ENCODE assay signal across 9 mouse cellular contexts in the genomic region with DNA sequence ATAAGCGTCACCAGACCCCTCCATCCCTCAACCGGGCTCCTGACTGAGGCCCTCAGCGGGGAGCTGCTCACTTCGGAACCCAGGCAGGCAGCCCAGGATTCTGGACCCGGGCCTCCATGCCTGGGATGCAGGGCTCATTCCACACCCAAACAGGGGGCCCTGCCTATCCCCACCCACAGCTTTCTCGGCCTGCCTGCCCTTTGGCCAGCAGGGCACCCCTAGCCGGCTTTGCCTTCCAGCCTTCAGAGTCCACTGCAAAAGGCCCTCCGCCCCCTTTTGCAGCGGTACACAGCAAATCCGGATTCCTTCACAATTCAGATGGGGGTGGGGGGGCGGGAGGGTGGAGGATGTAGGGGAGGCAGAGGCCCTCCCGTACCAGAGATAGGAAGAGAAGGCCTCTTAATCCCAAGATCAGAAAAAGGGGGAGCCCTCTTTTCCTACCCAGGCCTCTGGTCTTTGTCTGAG. TPM values are rescaled to one million over a fixed set of nuclear protein-coding genes. Genes with fewer than 3 reads are reported as not detected.
DNase-seq lines count a peak whose midpoint lies in the region; ATAC-seq and TF ChIP-seq lines count a peak whose summit lies in the region.
"Had no signal": no experiment of that assay in that cellular context is flagged by ENCODE, and none has a peak within 500 bp of the region (broad histone marks: within the 10 kb centered on the region; RNA-seq: fewer than 3 reads in every experiment).

No protein-coding gene starts in this region.

- peak; percentile 97 for DNase-seq in heart, adult 11 months
- no peak for DNase-seq in heart, adult 9 months (ENCODE audit: low spot score in 2 of 2)
- no peak for DNase-seq in ES-E14 (ENCODE audit: low read depth, low spot score)
- DNase-seq in forebrain, embryonic 10.5 days (ENCODE audit: extremely low spot score, low spot score): peak; percentile 51
- peak; percentile 66 for DNase-seq in kidney, postnatal 0 days (ENCODE audit: low spot score)
- no peak for DNase-seq in urinary bladder, adult 2 months (ENCODE audit: low spot score)

- WGBS in forebrain, embryonic 10.5 days: 0% methylated on average over 12 of the region's 12 CpGs
- WGBS in kidney, postnatal 0 days: 10% methylated on average over 12 of the region's 12 CpGs
- 0% methylated on average over 12 of the region's 12 CpGs for WGBS in midbrain, embryonic 15.5 days

- peaks cover 9 to 22% of the 10 kb centered on the region in 2 experiments; a peak in 3 of 4 replicates for H3K4me1 ChIP-seq in ES-E14 (ENCODE audit: control insufficient read depth in 2 of 2, insufficient read depth in 2 of 2, low read length in 2 of 2, poor library complexity in 1 of 2)
- H3K4me1 ChIP-seq in forebrain, embryonic 10.5 days: peaks cover 71% of the 10 kb centered on the region
- peaks cover 19% of the 10 kb centered on the region for H3K4me1 ChIP-seq in kidney, postnatal 0 days (replicated peaks; ENCODE audit: insufficient read depth, low read length)
- H3K4me1 ChIP-seq in midbrain, embryonic 15.5 days: peaks cover 58% of the 10 kb centered on the region

- 0 out of 2 replicates have a peak, but pooled peaks cover 4% of the 10 kb centered on the region for H3K27me3 ChIP-seq in forebrain, embryonic 10.5 days (ENCODE audit: poor library complexity, severe bottlenecking)
- H3K27me3 ChIP-seq in kidney, postnatal 0 days (ENCODE audit: insufficient read depth, low read length): no peaks in the 10 kb centered on the region
- no peaks in the 10 kb centered on the region for H3K27me3 ChIP-seq in midbrain, embryonic 15.5 days (replicated peaks)
- H3K27me3 ChIP-seq: Patski had no signal

- no peak overlapping the region for H3K9ac ChIP-seq in ES-E14 (ENCODE audit: insufficient read depth, low read depth, low read length, poor library complexity, severe bottlenecking)
- H3K9ac ChIP-seq in kidney, postnatal 0 days (ENCODE audit: low read depth, low read length): peak overlapping the region; percentile 58
- peak overlapping the region; percentile 96 for H3K9ac ChIP-seq in midbrain, embryonic 15.5 days

- no peak overlapping the region for H3K27ac ChIP-seq in ES-E14 (ENCODE audit: insufficient read depth, low read depth, low read length, poor library complexity, severe bottlenecking)
- H3K27ac ChIP-seq in forebrain, embryonic 10.5 days: peak overlapping the region; percentile 97
- peak overlapping the region; percentile 85 for H3K27ac ChIP-seq in kidney, postnatal 0 days
- H3K27ac ChIP-seq in midbrain, embryonic 15.5 days: peak overlapping the region; percentile 88

- in situ Hi-C loops in ES-E14 (cut with MboI; ENCODE audit: low sequenced_read_pairs in 2 of 2, unreplicated experiment in 2 of 2): no loop called here

- no peak for ATAC-seq in kidney, postnatal 0 days (replicated peaks; ENCODE audit: low FRiP score, low read depth)
- peak; percentile 2 for ATAC-seq in midbrain, embryonic 15.5 days (replicated peaks)
- no peak for ATAC-seq in inflammation-experienced regulatory T-cells, adult 6 months
- ATAC-seq: Patski had no signal

- no peaks in the 10 kb centered on the region for H3K36me3 ChIP-seq in ES-E14 (ENCODE audit: control insufficient read depth, insufficient read depth, low read length, poor library complexity, severe bottlenecking)
- H3K36me3 ChIP-seq in forebrain, embryonic 10.5 days (replicated peaks): peaks cover 6% of the 10 kb centered on the region; the same call in 1 of the 2 replicates
- no peaks in the 10 kb centered on the region for H3K36me3 ChIP-seq in kidney, postnatal 0 days (ENCODE audit: insufficient read depth, low read length)
- H3K36me3 ChIP-seq in midbrain, embryonic 15.5 days (replicated peaks): no peaks in the 10 kb centered on the region

- H3K9me3 ChIP-seq in ES-E14 (ENCODE audit: control insufficient read depth, insufficient read depth, low read depth, low read length): no peaks in the 10 kb centered on the region
- H3K9me3 ChIP-seq in forebrain, embryonic 10.5 days: no peaks in the 10 kb centered on the region
- H3K9me3 ChIP-seq in kidney, postnatal 0 days (replicated peaks; ENCODE audit: low read length): no peaks in the 10 kb centered on the region
- H3K9me3 ChIP-seq in midbrain, embryonic 15.5 days: no peaks in the 10 kb centered on the region

- peak overlapping the region; percentile 66 to 72 for H3K4me3 ChIP-seq in ES-E14 (ENCODE audit: insufficient read depth in 1 of 2, low read depth in 1 of 2, low read length in 2 of 2, poor library complexity in 1 of 2, severe bottlenecking in 1 of 2)
- peak overlapping the region; percentile 85 for H3K4me3 ChIP-seq in forebrain, embryonic 10.5 days
- peak overlapping the region; percentile 53 for H3K4me3 ChIP-seq in kidney, postnatal 0 days (replicated peaks; ENCODE audit: low read depth, low read length)
- peak overlapping the region; percentile 91 for H3K4me3 ChIP-seq in midbrain, embryonic 15.5 days

- peak overlapping the region; percentile 95 for H3K4me2 ChIP-seq in kidney, postnatal 0 days (ENCODE audit: low read length)
- peak overlapping the region; percentile 96 for H3K4me2 ChIP-seq in midbrain, embryonic 15.5 days

- TF ChIP-seq CTCF in kidney, postnatal 0 days (IDR thresholded peaks at IDR 0.05; ENCODE audit: low read depth): no peak

TF ChIP-seq in ES-E14, 5 proteins besides CTCF, POLR2A, EP300 and RAD21:
- TF ChIP-seq CHD2 (IDR thresholded peaks at IDR 0.05; ENCODE audit: low read depth, low read length) (no peak), HCFC1 (IDR thresholded peaks at IDR 0.05; ENCODE audit: borderline replicate concordance, insufficient read depth, low read length) (no peak), MAFK (IDR thresholded peaks at IDR 0.05; ENCODE audit: insufficient read depth, low read depth, low read length) (no peak), ZC3H11A (IDR thresholded peaks at IDR 0.05; ENCODE audit: borderline replicate concordance, low read depth, low read length) (no peak), ZNF384 (IDR thresholded peaks at IDR 0.05; ENCODE audit: low read depth, low read length) (no peak)

RNA-seq across cellular contexts. Expression of gene Lrp1, which starts 1.0 kb away (rescaled TPM):
- total RNA-seq in ES-E14 (2012; rRNA removed): 69.6 and 91.4 TPM in 2 replicates
- polyA plus RNA-seq in forebrain, embryonic 10.5 days (2016; fragmentation: Nextera tagmentation; extraction: Ambion mirVana): 66.5 and 67.4 TPM in 2 replicates
- 42.6 and 44.5 TPM in 2 replicates for polyA plus RNA-seq in kidney, postnatal 0 days (2015; fragmentation: Nextera tagmentation; extraction: Ambion mirVana)
- 117 and 119 TPM in 2 replicates for polyA plus RNA-seq in midbrain, embryonic 15.5 days (2015; fragmentation: Nextera tagmentation; extraction: Ambion mirVana)
- 242 and 366 TPM in 2 replicates for polyA plus RNA-seq in urinary bladder, adult 2 months (2012; rRNA removed)
- 1 to 10 TPM in 1 of 3 experiments, under 1 TPM in 1, not detected in 1; 0.04 to 1.4 TPM for polyA plus RNA-seq in inflammation-experienced regulatory T-cells, adult 6 months (2017; shearing (Covaris generic))

RNA-seq across cellular contexts. Expression of gene Stat6, which starts 22.8 kb away (rescaled TPM):
- total RNA-seq in ES-E14 (2012; rRNA removed): 18.6 and 26.0 TPM in 2 replicates
- 7.3 and 7.7 TPM in 2 replicates for polyA plus RNA-seq in forebrain, embryonic 10.5 days (2016; fragmentation: Nextera tagmentation; extraction: Ambion mirVana)
- 26.2 and 27.0 TPM in 2 replicates for polyA plus RNA-seq in kidney, postnatal 0 days (2015; fragmentation: Nextera tagmentation; extraction: Ambion mirVana)
- 5.8 and 5.9 TPM in 2 replicates for polyA plus RNA-seq in midbrain, embryonic 15.5 days (2015; fragmentation: Nextera tagmentation; extraction: Ambion mirVana)
- 78.1 and 88.7 TPM in 2 replicates for polyA plus RNA-seq in urinary bladder, adult 2 months (2012; rRNA removed)
- polyA plus RNA-seq in inflammation-experienced regulatory T-cells, adult 6 months (2017; shearing (Covaris generic)): 100 to 1,000 TPM; 148 to 195 (median 176) TPM

RNA-seq across cellular contexts. Expression of gene Nemp1, which starts 46.7 kb away (rescaled TPM):
- total RNA-seq in ES-E14 (2012; rRNA removed): 23.6 and 35.6 TPM in 2 replicates
- 9.9 and 10.0 TPM in 2 replicates for polyA plus RNA-seq in forebrain, embryonic 10.5 days (2016; fragmentation: Nextera tagmentation; extraction: Ambion mirVana)
- polyA plus RNA-seq in kidney, postnatal 0 days (2015; fragmentation: Nextera tagmentation; extraction: Ambion mirVana): 6.6 and 6.9 TPM in 2 replicates
- polyA plus RNA-seq in midbrain, embryonic 15.5 days (2015; fragmentation: Nextera tagmentation; extraction: Ambion mirVana): 3.3 and 3.7 TPM in 2 replicates
- polyA plus RNA-seq in urinary bladder, adult 2 months (2012; rRNA removed): 8.3 and 9.1 TPM in 2 replicates
- 1 to 10 TPM; 3.7 to 5.9 (median 5.7) TPM for polyA plus RNA-seq in inflammation-experienced regulatory T-cells, adult 6 months (2017; shearing (Covaris generic))

RNA-seq across cellular contexts. Expression of gene Nab2, which starts 48.4 kb away (rescaled TPM):
- total RNA-seq in ES-E14 (2012; rRNA removed): 10.6 and 13.8 TPM in 2 replicates
- polyA plus RNA-seq in forebrain, embryonic 10.5 days (2016; fragmentation: Nextera tagmentation; extraction: Ambion mirVana): 5.6 and 6.2 TPM in 2 replicates
- 21.5 and 24.3 TPM in 2 replicates for polyA plus RNA-seq in kidney, postnatal 0 days (2015; fragmentation: Nextera tagmentation; extraction: Ambion mirVana)
- polyA plus RNA-seq in midbrain, embryonic 15.5 days (2015; fragmentation: Nextera tagmentation; extraction: Ambion mirVana): 1.9 and 2.6 TPM in 2 replicates
- polyA plus RNA-seq in urinary bladder, adult 2 months (2012; rRNA removed): 27.5 and 29.1 TPM in 2 replicates
- polyA plus RNA-seq in inflammation-experienced regulatory T-cells, adult 6 months (2017; shearing (Covaris generic)): 1 to 10 TPM; 7.5 to 9.5 (median 7.8) TPM

Comparison
In these comparisons a context has a peak if more than half of its experiments do, and no peak if none do; other contexts are left out.
1. DNase-seq: peak in heart, adult 11 months (single experiment), forebrain, embryonic 10.5 days (single experiment) and kidney, postnatal 0 days (single experiment); none in heart, adult 9 months (0 of 2), ES-E14 (single experiment) and urinary bladder, adult 2 months (single experiment).
2. RNA of gene Lrp1, which starts 1.0 kb away (polyA plus RNA-seq): 242 to 366 TPM in urinary bladder, adult 2 months, 117 to 119 TPM in midbrain, embryonic 15.5 days, 66.5 to 67.4 TPM in forebrain, embryonic 10.5 days and 42.6 to 44.5 TPM in kidney, postnatal 0 days; 0.04 to 1.4 TPM in inflammation-experienced regulatory T-cells, adult 6 months; every median in the first group is over 10 times any median in the second.
3. Peak in every context shown above with its lines, with median percentiles within 50 percentile points of each other: H3K4me3 ChIP-seq.